In the genomic region with DNA sequence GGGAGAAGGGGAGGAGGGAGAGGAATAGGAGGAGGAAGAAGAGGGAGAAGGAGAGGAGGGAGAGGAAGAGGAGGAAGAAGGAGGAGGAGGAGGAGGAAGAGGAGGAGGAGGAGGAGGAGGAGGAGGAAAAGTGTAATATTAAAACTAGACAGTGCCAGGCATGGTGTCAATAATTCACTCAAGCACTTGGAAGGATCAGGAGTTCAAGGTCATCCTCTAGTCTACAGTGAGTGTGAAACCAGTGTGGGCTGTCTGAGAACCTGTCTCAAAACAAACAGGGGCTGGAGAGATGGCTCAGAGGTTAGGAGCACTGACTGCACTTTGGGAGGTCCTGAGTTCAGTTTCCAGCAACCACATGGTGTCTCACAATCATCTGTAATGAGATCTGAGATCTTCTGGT, we compare ENCODE assay signal across 31 mouse cellular contexts. TPM values are rescaled to one million over a fixed set of nuclear protein-coding genes. Genes with fewer than 3 reads are reported as not detected.
"Had no signal": no experiment of that assay in that cellular context is flagged by ENCODE, and none has a peak within 500 bp of the region (broad histone marks: within the 10 kb centered on the region; RNA-seq: fewer than 3 reads in every experiment).

No protein-coding gene starts in this region.

- H3K27ac ChIP-seq: limb, embryonic 10.5 days; limb, embryonic 12.5 days; limb, embryonic 13.5 days; limb, embryonic 15.5 days; liver, embryonic 12.5 days; liver, embryonic 13.5 days; liver, embryonic 14.5 days; liver, embryonic 15.5 days; lung, embryonic 15.5 days; macrophage; midbrain, embryonic 10.5 days; midbrain, embryonic 12.5 days; midbrain, embryonic 15.5 days; neural tube, embryonic 12.5 days had no signal

- H3K4me3 ChIP-seq: limb, embryonic 10.5 days; limb, embryonic 12.5 days; limb, embryonic 13.5 days; limb, embryonic 15.5 days; liver, embryonic 12.5 days; liver, embryonic 13.5 days; liver, embryonic 15.5 days; lung, embryonic 15.5 days; megakaryocyte, embryonic 14.5 days; midbrain, embryonic 10.5 days; midbrain, embryonic 12.5 days; midbrain, embryonic 13.5 days; midbrain, embryonic 15.5 days; myocyte; neural tube, embryonic 12.5 days had no signal

- H3K4me1 ChIP-seq: liver, embryonic 12.5 days; liver, embryonic 15.5 days had no signal

- H3K36me3 ChIP-seq: limb, embryonic 10.5 days; limb, embryonic 12.5 days; limb, embryonic 13.5 days; limb, embryonic 15.5 days; liver, embryonic 12.5 days; liver, embryonic 13.5 days; liver, embryonic 15.5 days; lung, embryonic 15.5 days; midbrain, embryonic 10.5 days; midbrain, embryonic 12.5 days; midbrain, embryonic 13.5 days; midbrain, embryonic 15.5 days; neural tube, embryonic 12.5 days had no signal

- DNase-seq: liver, embryonic 13.5 days; liver, postnatal 0 days; lung, adult 18-20 months; lung, adult 2 months; lung, postnatal 36 days had no signal

RNA-seq across cellular contexts. Expression of a gene that starts 6.0 kb away (rescaled TPM):
- polyA plus RNA-seq: liver, adult 2 months; liver, embryonic 13.5 days; liver, embryonic 14.5 days; liver, embryonic 16.5 days; macrophage; midbrain, embryonic 12.5 days; myocyte; neural tube, embryonic 11.5 days had no signal

RNA-seq across cellular contexts. Expression of a gene that starts 15.9 kb away (rescaled TPM):
- polyA plus RNA-seq: limb, embryonic 10.5 days; limb, embryonic 11.5 days; limb, embryonic 12.5 days; limb, embryonic 13.5 days; limb, embryonic 14.5 days; limb, embryonic 15.5 days; liver, adult 2 months; liver, embryonic 11.5 days; liver, embryonic 12.5 days; liver, embryonic 13.5 days; liver, embryonic 14.5 days; liver, embryonic 15.5 days; liver, embryonic 16.5 days; liver, postnatal 0 days; lung, adult 2 months; lung, embryonic 14.5 days; lung, embryonic 15.5 days; lung, embryonic 16.5 days; lung, postnatal 0 days; macrophage; midbrain, embryonic 10.5 days; midbrain, embryonic 11.5 days; midbrain, embryonic 12.5 days; neural tube, embryonic 11.5 days had no signal
